Mouse (Mus musculus) embryonic facial prominence, embryonic 11.5 days (tissue): Measurements from ENCODE around the gene Nr2f6. TPM values are rescaled to one million over a fixed set of nuclear protein-coding genes. Genes with fewer than 3 reads are reported as not detected.

ENCODE experiments used
- ATAC-seq: fragments of 200-750 bp; cut with Nextera tagmentation; replicated peaks from 2 replicates; pipeline ENCODE4 v1.8.0; 2017; ENCODE audit warnings: low read depth; ENCODE audit not compliant: insufficient number of reproducible peaks, low FRiP score, low TSS enrichment
- DNase-seq: peaks from one replicate; pipeline ENCODE4 v3.0.0-alpha.2; 2015; ENCODE audit warnings: low spot score
- H3K27ac ChIP-seq: fragments of 300-500 bp; sonication (generic); replicated peaks from 2 replicates; pipeline ENCODE4 v1.5.1; 2014; ENCODE audit warnings: mild to moderate bottlenecking, low read depth, low read length, control low read depth
- H3K27me3 ChIP-seq: fragments of 300-500 bp; sonication (generic); 2 replicates; pipeline ENCODE4 v1.6.1; 2014; ENCODE audit warnings: mild to moderate bottlenecking, low read length, moderate library complexity, mixed read lengths; ENCODE audit not compliant: control insufficient read depth, insufficient read depth
- H3K36me3 ChIP-seq: fragments of 300-500 bp; sonication (generic); replicated peaks from 2 replicates; pipeline ENCODE4 v1.6.1; 2014; ENCODE audit warnings: low read depth, mild to moderate bottlenecking, low read length, moderate library complexity, mixed read lengths; ENCODE audit not compliant: control insufficient read depth, insufficient read depth
- H3K4me1 ChIP-seq: fragments of 300-500 bp; sonication (generic); 2 replicates; pipeline ENCODE4 v1.6.1; 2014; ENCODE audit warnings: low read length, mixed read lengths; ENCODE audit not compliant: control insufficient read depth, insufficient read depth
- H3K4me2 ChIP-seq: fragments of 300-500 bp; sonication (generic); 2 replicates; pipeline ENCODE4 v1.6.1; 2014; ENCODE audit warnings: low read depth, mild to moderate bottlenecking, control low read depth, low read length, moderate library complexity
- H3K4me3 ChIP-seq: fragments of 300-500 bp; sonication (generic); 2 replicates; pipeline ENCODE4 v1.5.1; 2014; ENCODE audit warnings: low read depth, low read length, control low read depth
- H3K9ac ChIP-seq: fragments of 300-500 bp; sonication (generic); replicated peaks from 2 replicates; pipeline ENCODE4 v1.6.1; 2014; ENCODE audit warnings: mild to moderate bottlenecking, control low read depth, low read length
- H3K9me3 ChIP-seq: fragments of 300-500 bp; sonication (generic); replicated peaks from 2 replicates; pipeline ENCODE4 v1.6.1; 2016; ENCODE audit warnings: mild to moderate bottlenecking, low read length, inconsistent platforms, mixed read lengths; ENCODE audit not compliant: control insufficient read depth
- WGBS: fragments of 180-500 bp; shearing (Covaris S2); extraction: QIAGEN DNeasy Blood & Tissue Kit; methylation state at CpG from one replicate; pipeline ENCODE4 v1.1.7; 2014; 5-methylcytosine and 5-hydroxymethylcytosine counted together
- polyA plus RNA-seq: library from polyadenylated mRNA; unstranded; fragments of >200 nt; fragmentation: Nextera tagmentation; extraction: Ambion mirVana; gene quantifications from 2 replicates; pipeline ENCODE4 v1.2.1, GENCODE M21; 2014

Gene Nr2f6
- polyA plus RNA-seq, 1 experiment from 2014 or later = 53.7 TPM

DNA sequence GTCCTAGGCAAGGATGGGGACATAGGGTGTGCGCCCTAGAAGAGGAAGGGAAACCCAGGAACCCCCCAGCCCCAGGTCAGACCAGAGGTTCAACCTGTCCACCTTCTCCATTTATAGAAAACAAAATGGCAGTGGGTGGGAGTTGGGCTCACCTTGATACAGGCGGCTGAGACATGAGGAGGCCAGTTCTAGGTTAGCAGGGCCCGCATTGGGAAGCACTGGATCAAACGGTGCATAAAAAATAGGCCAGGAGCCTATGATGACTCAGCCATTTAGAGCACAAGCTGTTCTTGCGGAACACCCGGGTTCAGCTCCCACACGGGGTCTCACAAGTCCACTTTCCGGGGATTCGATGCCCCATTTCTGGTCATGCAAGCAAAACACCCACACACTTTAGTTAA is 23.2 kb upstream of the Nr2f6 start:
- 0 out of 2 replicates have a peak, but pooled peaks cover 5% of the 10 kb centered on the region for H3K4me1 ChIP-seq
- no peak overlapping the region for H3K27ac ChIP-seq
- no peak for ATAC-seq
- DNase-seq = no peak
- no peak overlapping the region for H3K9ac ChIP-seq
- 89% methylated on average over 9 of the region's 9 CpGs for WGBS
- no peaks in the 10 kb centered on the region for H3K27me3 ChIP-seq
- H3K9me3 ChIP-seq = no peaks in the 10 kb centered on the region
- H3K36me3 ChIP-seq = peaks cover 4% of the 10 kb centered on the region
- peak overlapping the region; percentile 62; the same call in 1 of the 2 replicates for H3K4me3 ChIP-seq
- H3K4me2 ChIP-seq = no peak overlapping the region; the same call in 1 of the 2 replicates

DNA sequence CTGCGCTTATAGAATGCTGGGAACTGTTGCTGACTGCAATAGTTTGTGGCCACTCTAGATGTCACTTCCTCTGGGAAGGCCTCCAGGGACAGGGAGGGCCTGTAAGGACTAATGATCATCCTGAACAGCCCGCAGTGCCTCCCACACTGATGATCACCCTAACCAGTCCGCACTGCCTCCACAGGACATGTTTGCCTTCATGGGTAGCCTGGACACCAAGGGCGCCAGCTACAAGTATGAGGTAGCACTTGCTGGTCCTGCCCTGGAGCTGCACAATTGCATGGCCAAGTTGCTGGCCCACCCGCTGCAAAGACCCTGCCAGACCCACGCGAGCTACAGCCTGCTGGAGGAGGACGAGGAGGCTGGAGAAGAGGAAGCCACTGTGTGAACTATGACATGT is 22.3 kb upstream of the Nr2f6 start:
- no peak overlapping the region for H3K27ac ChIP-seq
- no peak overlapping the region for H3K4me3 ChIP-seq
- WGBS = 95% methylated on average over 8 of the region's 8 CpGs
- no peak overlapping the region for H3K4me2 ChIP-seq
- 0 out of 2 replicates have a peak, but pooled peaks cover 5% of the 10 kb centered on the region for H3K4me1 ChIP-seq
- H3K9ac ChIP-seq = no peak overlapping the region
- ATAC-seq = no peak
- no peaks in the 10 kb centered on the region for H3K9me3 ChIP-seq
- no peak for DNase-seq
- peaks cover 4% of the 10 kb centered on the region for H3K36me3 ChIP-seq
- no peaks in the 10 kb centered on the region for H3K27me3 ChIP-seq

GRCm38 (mm10) chr8:71403107-71403885 is 21.5 kb upstream of the Nr2f6 start:
- DNase-seq = no peak
- no peaks in the 10 kb centered on the region for H3K9me3 ChIP-seq
- H3K4me2 ChIP-seq = no peak overlapping the region
- WGBS = 85% methylated on average over 6 of the region's 6 CpGs
- H3K27ac ChIP-seq = no peak overlapping the region
- no peak overlapping the region for H3K9ac ChIP-seq
- no peaks in the 10 kb centered on the region for H3K27me3 ChIP-seq
- H3K4me1 ChIP-seq = 0 out of 2 replicates have a peak, but pooled peaks cover 5% of the 10 kb centered on the region
- peaks cover under 1% of the 10 kb centered on the region; the same call in 1 of the 2 replicates for H3K36me3 ChIP-seq
- no peak overlapping the region for H3K4me3 ChIP-seq
- no peak for ATAC-seq

DNA sequence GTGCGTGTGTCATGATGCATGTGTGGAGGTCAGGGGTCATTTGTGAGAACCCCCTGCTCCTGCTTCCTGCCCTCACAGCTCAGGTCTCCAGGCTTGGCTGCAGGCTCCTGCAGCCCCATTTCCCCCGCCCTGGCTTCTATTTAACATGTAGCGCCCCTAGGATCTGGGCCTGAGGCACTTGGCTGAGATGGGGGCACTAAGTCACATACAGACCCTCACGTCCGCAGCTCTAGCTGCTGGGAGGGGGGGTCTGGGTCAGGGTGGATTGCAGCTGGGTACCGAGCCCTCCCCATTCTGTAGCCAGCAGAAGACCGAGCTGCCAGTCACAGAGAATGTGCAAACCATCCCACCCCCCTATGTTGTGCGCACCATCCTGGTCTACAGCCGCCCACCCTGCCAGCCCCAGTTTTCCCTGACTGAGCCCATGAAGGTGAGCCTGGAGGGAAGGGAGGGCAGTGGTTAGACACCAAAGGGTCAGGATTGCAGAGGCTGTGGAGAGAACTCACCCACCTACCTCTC is 20.7 kb upstream of the Nr2f6 start:
- Histone ChIP-seq H3K27ac (no peak overlapping the region), H3K4me3 (no peak overlapping the region), H3K9me3 (no peaks in the 10 kb centered on the region), H3K4me2 (no peak overlapping the region), H3K9ac (no peak overlapping the region), H3K27me3 (no peaks in the 10 kb centered on the region), H3K4me1 (0 out of 2 replicates have a peak, but pooled peaks cover 5% of the 10 kb centered on the region), H3K36me3 (no peaks in the 10 kb centered on the region; the same call in 1 of the 2 replicates)
- no peak for ATAC-seq
- WGBS = 87% methylated on average over 9 of the region's 9 CpGs
- DNase-seq = no peak

DNA sequence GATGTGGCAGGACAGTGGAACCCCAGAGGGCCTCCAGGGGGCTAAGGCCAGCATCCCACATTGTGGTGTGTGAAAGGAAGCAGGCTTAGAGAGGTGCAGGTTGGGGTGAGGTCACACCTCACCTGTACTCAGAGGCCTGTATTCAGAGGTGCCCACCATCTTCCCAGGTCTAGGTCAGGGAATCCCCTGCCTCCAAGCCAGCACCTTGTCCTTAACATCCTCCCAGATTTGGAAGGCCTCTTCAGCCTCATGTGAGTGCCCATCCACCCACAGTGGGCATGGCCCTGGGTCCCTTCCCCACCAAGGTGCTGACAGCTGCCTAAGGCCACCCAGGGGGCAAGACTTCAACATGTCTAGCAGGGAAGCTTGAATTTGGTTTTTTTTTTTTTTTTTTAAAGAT is 19.7 kb upstream of the Nr2f6 start:
- H3K27ac ChIP-seq = no peak overlapping the region
- no peaks in the 10 kb centered on the region; the same call in 1 of the 2 replicates for H3K36me3 ChIP-seq
- no peak for DNase-seq
- 0 out of 2 replicates have a peak, but pooled peaks cover 2% of the 10 kb centered on the region for H3K4me1 ChIP-seq
- H3K27me3 ChIP-seq = no peaks in the 10 kb centered on the region
- no peak overlapping the region for H3K9ac ChIP-seq
- H3K4me3 ChIP-seq = no peak overlapping the region
- H3K9me3 ChIP-seq = no peaks in the 10 kb centered on the region
- no peak overlapping the region for H3K4me2 ChIP-seq
- ATAC-seq = no peak

DNA sequence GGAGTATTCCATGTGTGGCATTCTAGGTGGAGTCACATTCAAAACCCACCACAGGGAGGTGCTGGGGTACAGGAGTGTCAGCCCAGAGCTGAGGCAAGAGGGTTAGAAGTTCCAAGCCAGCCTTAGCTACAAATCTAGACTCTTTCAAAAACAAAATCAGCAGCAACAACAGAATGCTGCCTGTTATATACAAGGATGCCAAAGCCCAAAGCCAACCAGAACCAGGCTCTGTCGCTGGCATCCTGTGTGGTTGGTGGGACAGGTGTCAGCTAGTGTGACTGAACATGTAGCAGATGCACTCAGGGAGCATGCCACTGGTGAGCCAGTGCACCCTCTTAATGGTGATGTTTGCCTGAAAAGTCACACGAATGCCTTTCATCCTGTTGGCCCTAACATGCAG is 19.1 kb upstream of the Nr2f6 start:
- ATAC-seq (no peak), DNase-seq (no peak)
- Histone ChIP-seq H3K27ac (no peak overlapping the region), H3K27me3 (no peaks in the 10 kb centered on the region), H3K4me2 (no peak overlapping the region), H3K4me3 (no peak overlapping the region), H3K36me3 (no peaks in the 10 kb centered on the region; the same call in 1 of the 2 replicates), H3K9ac (no peak overlapping the region), H3K4me1 (0 out of 2 replicates have a peak, but pooled peaks cover 2% of the 10 kb centered on the region), H3K9me3 (no peaks in the 10 kb centered on the region)
- 88% methylated on average over 2 of the region's 2 CpGs for WGBS

DNA sequence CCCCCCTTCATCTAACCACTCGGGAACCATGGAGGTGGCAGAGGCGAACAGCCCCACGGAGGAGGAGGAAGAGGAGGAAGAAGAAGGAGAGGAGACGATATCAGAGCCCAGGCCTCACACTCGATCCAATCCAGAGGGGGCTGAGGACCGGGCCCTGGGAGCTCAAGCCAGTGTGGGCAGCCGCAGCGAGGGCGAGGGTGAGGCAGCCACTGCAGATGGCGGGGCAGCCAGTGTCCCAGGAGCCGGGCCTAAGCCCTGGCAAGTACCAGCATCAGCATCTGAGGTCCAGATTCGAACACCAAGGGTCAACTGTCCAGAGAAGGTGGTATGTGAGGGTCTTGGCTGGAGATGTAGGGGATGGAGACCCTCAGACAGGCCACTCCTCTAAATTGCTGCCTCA is 15.9 kb upstream of the Nr2f6 start:
- 82% methylated on average over 12 of the region's 12 CpGs for WGBS
- H3K36me3 ChIP-seq = no peaks in the 10 kb centered on the region; the same call in 1 of the 2 replicates
- no peaks in the 10 kb centered on the region for H3K27me3 ChIP-seq
- no peak overlapping the region for H3K27ac ChIP-seq
- peak overlapping the region; percentile 70; the same call in 1 of the 2 replicates for H3K9ac ChIP-seq
- no peaks in the 10 kb centered on the region for H3K4me1 ChIP-seq
- H3K4me2 ChIP-seq = peak overlapping the region; percentile 71
- peak overlapping the region; percentile 87 for H3K4me3 ChIP-seq
- ATAC-seq (no peak), DNase-seq (no peak)
- H3K9me3 ChIP-seq = no peaks in the 10 kb centered on the region
